Mouse (Mus musculus) small intestine, adult 2 months (tissue): ENCODE measurements around the gene Hrc.

Experiments used
- CTCF ChIP-seq: fragments of 200-500 bp; IDR thresholded peaks from 2 replicates; pipeline ENCODE4 v1.5.1; 2012; ENCODE audit warnings: low read depth, mild to moderate bottlenecking, control low read depth, inconsistent platforms, low read length, moderate library complexity, mixed read lengths; ENCODE audit not compliant: insufficient replicate concordance, insufficient read length; ENCODE audit errors: extremely low read depth
- POLR2A ChIP-seq: fragments of 200-500 bp; IDR thresholded peaks from 2 replicates; pipeline ENCODE4 v1.6.1; 2012; ENCODE audit warnings: low read depth, mild to moderate bottlenecking, control low read depth, inconsistent platforms, low read length, moderate library complexity

GRCm38 (mm10) chr7:45286486-45286885 is 48.6 kb upstream of the Hrc start:
- TF ChIP-seq CTCF (no peak), POLR2A (no peak)
